Mouse (Mus musculus) midbrain, embryonic 13.5 days (tissue): ENCODE results near the gene Bcl7a. TPM values are rescaled to one million over a fixed set of nuclear protein-coding genes. Genes with fewer than 3 reads are reported as not detected.
A peak's percentile ranks its signal among the peaks of the same experiment; 100 is the strongest.

Source experiments
- ATAC-seq: fragments of 200-750 bp; cut with Nextera tagmentation; 2 replicates; pipeline ENCODE4 v1.8.0; 2017; ENCODE audit warnings: mild to moderate bottlenecking, moderate TSS enrichment, moderate library complexity
- H3K27ac ChIP-seq: fragments of 300-500 bp; sonication (generic); 2 replicates; pipeline ENCODE4 v1.5.1; 2015; ENCODE audit warnings: inconsistent platforms, mild to moderate bottlenecking, moderate library complexity
- H3K27me3 ChIP-seq: fragments of 300-500 bp; sonication (generic); 2 replicates; pipeline ENCODE4 v1.6.1; 2015; ENCODE audit warnings: mild to moderate bottlenecking, inconsistent platforms
- H3K36me3 ChIP-seq: fragments of 300-500 bp; sonication (generic); 2 replicates; pipeline ENCODE4 v1.6.1; 2015; ENCODE audit warnings: mild to moderate bottlenecking, inconsistent platforms
- H3K4me1 ChIP-seq: fragments of 300-500 bp; sonication (generic); replicated peaks from 2 replicates; pipeline ENCODE4 v1.6.1; 2015; ENCODE audit warnings: inconsistent platforms
- H3K4me2 ChIP-seq: fragments of 300-500 bp; sonication (generic); replicated peaks from 2 replicates; pipeline ENCODE4 v1.6.1; 2015; ENCODE audit warnings: moderate library complexity, mild to moderate bottlenecking, inconsistent platforms
- H3K4me3 ChIP-seq: fragments of 300-500 bp; sonication (generic); replicated peaks from 2 replicates; pipeline ENCODE4 v1.5.1; 2015; ENCODE audit warnings: mild to moderate bottlenecking, inconsistent platforms
- H3K9ac ChIP-seq: fragments of 300-500 bp; sonication (generic); replicated peaks from 2 replicates; pipeline ENCODE4 v1.6.1; 2015; ENCODE audit warnings: mild to moderate bottlenecking, inconsistent platforms
- H3K9me3 ChIP-seq: fragments of 300-500 bp; sonication (generic); 2 replicates; pipeline ENCODE4 v1.6.1; 2016; ENCODE audit warnings: mild to moderate bottlenecking, inconsistent platforms
- WGBS: fragments of 180-500 bp; shearing (Covaris S2); methylation state at CpG from one replicate; pipeline ENCODE4 v1.1.7; 2015; 5-methylcytosine and 5-hydroxymethylcytosine counted together
- polyA plus RNA-seq: library from polyadenylated mRNA; unstranded; fragments of >200 nt; fragmentation: Nextera tagmentation; extraction: Ambion mirVana; gene quantifications from 2 replicates; pipeline ENCODE4 v1.2.1, GENCODE M21; 2015

Bcl7a gene
- polyA plus RNA-seq, 1 experiment from 2014 or later = 53.0 TPM

DNA sequence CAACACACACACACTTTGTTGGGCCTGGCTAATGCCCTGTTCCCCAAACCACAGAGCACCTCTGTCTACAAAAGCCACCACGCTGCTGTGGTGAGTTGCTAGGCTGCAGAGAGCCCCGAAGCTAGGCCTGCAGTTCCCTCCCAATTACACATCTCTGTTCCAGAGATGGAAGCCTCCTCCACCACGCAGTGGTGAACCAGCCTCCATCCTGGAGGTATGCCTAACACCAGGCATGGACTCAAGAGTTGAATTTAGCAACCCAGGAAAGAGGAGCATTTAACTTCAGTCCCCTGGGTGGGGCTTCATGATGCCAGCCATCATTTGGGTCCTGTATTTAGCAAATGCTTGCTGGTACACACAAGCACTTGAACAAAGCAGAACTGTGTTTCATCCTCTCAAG lies 5.2 kb upstream of the Bcl7a start:
- no peak overlapping the region for H3K4me3 ChIP-seq
- no peak for ATAC-seq
- peaks cover 13% of the 10 kb centered on the region for H3K4me1 ChIP-seq
- H3K9me3 ChIP-seq = no peaks in the 10 kb centered on the region
- no peaks in the 10 kb centered on the region for H3K27me3 ChIP-seq
- H3K4me2 ChIP-seq = no peak overlapping the region
- H3K9ac ChIP-seq = no peak overlapping the region
- 73% methylated on average over 3 of the region's 3 CpGs for WGBS
- no peaks in the 10 kb centered on the region for H3K36me3 ChIP-seq
- H3K27ac ChIP-seq = no peak overlapping the region

DNA sequence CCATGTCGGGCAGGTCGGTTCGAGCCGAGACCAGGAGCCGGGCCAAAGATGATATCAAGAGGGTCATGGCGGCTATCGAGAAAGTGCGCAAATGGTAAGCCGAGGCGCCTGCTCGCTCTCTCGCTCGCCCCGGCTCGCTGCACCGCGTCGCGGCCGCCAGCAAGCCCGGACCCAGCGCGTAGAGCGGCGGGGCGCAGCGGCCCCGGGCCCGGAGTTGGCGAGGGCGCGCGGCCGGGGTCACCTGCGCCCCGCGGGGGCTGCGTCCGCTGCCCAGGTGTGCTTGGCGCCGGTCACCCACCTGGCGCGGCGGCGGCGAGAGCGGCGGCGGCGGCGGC lies 961 bp downstream of the Bcl7a start:
- peak; percentile 55; the same call in 1 of the 2 replicates for ATAC-seq
- H3K4me1 ChIP-seq = peaks cover 35% of the 10 kb centered on the region
- peak overlapping the region; percentile 91 for H3K4me2 ChIP-seq
- H3K9me3 ChIP-seq = no peaks in the 10 kb centered on the region
- peak overlapping the region; percentile 99 for H3K27ac ChIP-seq
- H3K36me3 ChIP-seq = peaks cover 3% of the 10 kb centered on the region
- H3K9ac ChIP-seq = peak overlapping the region; percentile 99
- WGBS = 0% methylated on average over 33 of the region's 51 CpGs
- H3K4me3 ChIP-seq = peak overlapping the region; percentile 93
- no peaks in the 10 kb centered on the region for H3K27me3 ChIP-seq

DNA sequence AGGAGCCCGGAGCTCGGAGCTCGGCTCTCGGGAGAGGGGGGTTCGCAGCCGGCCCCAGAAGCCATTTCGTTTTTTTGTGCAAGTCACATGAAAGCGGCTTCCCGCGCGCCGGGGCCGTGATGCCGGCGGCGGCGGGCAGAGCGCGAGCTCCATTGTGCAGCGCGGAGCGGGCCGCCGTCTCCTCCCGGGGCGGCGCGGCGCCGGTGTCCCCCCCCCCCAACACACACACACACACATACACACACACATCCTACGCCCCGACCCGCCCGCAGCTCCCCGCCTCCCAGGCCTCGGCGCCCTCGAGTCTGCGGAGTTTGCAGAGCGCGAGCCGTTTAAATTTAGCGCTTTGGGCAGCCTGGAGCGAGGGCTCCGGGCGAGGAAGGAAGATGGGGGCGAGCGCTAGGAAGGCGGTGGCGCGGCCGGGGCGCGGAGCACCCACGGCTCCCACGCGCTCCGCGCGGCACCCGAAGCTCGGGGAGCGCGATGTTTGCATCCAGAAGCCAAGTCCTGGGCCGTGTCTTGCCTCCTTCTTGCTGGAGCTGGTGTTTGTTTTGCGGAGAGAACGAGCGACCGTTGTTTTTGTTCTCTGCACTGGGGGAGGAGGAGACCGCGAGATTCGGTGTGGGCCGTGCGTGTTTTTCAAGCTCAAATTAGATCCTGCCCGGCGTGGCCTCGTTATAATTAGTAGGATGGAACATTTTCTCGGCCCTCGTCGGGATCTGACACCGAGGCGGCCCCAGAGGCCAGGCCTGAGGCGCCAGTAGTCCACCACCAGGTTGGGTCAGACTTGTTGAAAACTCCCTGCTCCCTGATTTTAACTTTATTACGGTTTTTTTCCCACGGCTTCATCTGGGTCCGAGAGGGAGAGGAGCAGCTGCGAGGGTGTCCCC lies 1.6 kb downstream of the Bcl7a start:
- peak overlapping the region; percentile 99 for H3K9ac ChIP-seq
- no peaks in the 10 kb centered on the region for H3K9me3 ChIP-seq
- peak; percentile 24 for ATAC-seq
- H3K4me1 ChIP-seq = peaks cover 37% of the 10 kb centered on the region
- H3K36me3 ChIP-seq = peaks cover 5% of the 10 kb centered on the region
- peak overlapping the region; percentile 91 for H3K4me2 ChIP-seq
- H3K4me3 ChIP-seq = peak overlapping the region; percentile 93
- under 1% methylated on average over 77 of the region's 87 CpGs for WGBS
- H3K27ac ChIP-seq = peak overlapping the region; percentile 99
- H3K27me3 ChIP-seq = no peaks in the 10 kb centered on the region

DNA sequence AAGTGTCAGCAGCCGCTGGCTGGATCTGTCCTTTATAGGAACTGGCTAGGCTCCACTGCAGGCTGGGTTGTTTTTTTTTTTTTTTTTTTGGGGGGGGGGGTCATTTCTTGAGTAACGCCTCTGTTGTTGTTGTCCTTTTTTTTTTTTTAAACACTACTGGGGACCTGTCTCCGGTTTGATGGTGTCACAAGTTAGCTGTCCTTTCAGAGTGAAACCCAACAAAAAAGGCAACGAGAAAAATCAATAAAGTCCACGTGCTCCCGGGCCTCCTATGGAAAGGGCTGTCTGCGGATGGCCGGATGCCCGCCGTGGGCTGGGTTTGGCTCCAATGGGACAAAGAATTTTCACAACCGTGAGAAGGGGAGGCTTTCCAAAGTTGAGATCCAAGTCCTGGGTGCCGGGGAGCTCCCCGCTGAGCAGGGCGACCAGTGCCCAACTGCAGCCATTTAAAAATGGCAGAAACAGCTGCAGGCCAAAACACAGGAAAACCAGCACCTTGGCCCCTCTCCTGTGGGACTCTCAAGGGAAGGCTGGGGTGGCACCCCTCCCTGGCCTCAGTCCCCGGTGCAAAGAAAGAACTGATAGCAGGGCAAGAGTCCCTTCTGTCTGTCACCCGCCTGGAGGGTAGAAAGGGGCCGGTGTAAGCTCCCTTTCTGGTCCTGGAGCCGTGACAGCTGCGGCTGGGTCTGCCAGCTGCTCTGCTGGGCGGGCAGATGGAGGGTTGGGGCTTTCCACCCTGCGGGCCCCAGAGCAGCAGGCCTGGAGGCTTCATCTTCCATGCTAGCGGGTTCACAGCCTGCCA lies 2.4 kb downstream of the Bcl7a start:
- H3K9ac ChIP-seq = peak overlapping the region; percentile 99
- peak overlapping the region; percentile 99 for H3K27ac ChIP-seq
- no peaks in the 10 kb centered on the region for H3K27me3 ChIP-seq
- no peaks in the 10 kb centered on the region for H3K9me3 ChIP-seq
- peaks cover 7% of the 10 kb centered on the region for H3K36me3 ChIP-seq
- WGBS = 0% methylated on average over 22 of the region's 22 CpGs
- peak; percentile 60 for ATAC-seq
- H3K4me1 ChIP-seq = peaks cover 45% of the 10 kb centered on the region
- peak overlapping the region; percentile 93 for H3K4me3 ChIP-seq
- peak overlapping the region; percentile 91 for H3K4me2 ChIP-seq

DNA sequence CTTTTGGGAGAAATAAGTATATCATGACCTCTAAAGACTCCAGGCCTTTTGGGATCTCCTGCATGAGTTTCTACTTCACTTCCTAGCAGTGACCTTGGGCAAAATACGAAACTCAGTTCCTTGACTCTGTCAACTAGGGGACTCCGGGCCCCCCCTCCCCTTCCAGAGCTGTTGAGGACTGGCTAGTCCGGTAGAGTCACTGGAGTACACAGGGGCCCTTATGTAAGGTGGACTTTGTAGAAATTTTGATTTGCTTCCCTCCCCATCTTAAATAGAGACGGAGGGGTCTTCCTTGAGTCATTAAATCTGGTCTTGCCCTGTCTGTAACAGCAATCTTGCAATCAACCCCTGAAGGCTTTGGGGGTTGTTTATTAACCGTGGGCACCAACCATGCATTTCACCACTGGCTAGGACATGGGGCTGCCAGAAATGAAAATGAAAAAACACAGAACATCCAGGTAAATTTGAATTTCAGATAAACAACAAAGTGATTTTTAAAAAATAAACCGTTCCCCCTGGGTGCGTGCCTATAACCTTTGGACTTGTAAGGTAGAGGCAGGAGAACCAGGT lies 3.2 kb downstream of the Bcl7a start:
- H3K4me3 ChIP-seq = peak overlapping the region; percentile 93
- H3K4me2 ChIP-seq = peak overlapping the region; percentile 91
- peaks cover 51% of the 10 kb centered on the region for H3K4me1 ChIP-seq
- no peaks in the 10 kb centered on the region for H3K27me3 ChIP-seq
- no peaks in the 10 kb centered on the region for H3K9me3 ChIP-seq
- H3K36me3 ChIP-seq = peaks cover 11% of the 10 kb centered on the region
- H3K27ac ChIP-seq = peak overlapping the region; percentile 99
- 61% methylated on average over 7 of the region's 7 CpGs for WGBS
- peak overlapping the region; percentile 99 for H3K9ac ChIP-seq
- ATAC-seq = no peak

DNA sequence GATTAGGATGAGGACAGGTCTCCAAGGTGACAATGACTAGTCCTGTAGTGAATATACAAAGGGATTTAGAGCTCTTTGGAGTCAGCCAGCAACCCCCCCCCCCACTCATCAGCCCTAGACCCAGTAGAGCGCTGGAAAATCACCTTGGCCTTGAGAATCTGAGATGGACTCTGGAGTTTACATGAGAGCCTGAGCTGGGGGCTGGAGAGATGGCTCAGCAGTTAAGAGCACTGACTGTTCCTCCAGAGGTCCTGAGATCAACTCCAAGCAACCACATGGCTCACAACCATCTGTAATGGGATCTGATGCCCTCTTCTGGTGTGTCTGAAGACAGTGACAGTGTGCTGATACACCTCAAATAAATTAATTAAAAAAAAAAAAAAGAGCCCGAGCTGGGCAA lies 4.4 kb downstream of the Bcl7a start:
- Histone ChIP-seq H3K27ac (0 out of 2 replicates have a peak overlapping the region, but pooled peaks have one; percentile 19), H3K9me3 (no peaks in the 10 kb centered on the region), H3K36me3 (peaks cover 18% of the 10 kb centered on the region), H3K4me1 (peaks cover 56% of the 10 kb centered on the region), H3K27me3 (no peaks in the 10 kb centered on the region), H3K9ac (no peak overlapping the region), H3K4me2 (peak overlapping the region; percentile 91; the same call in 1 of the 2 replicates), H3K4me3 (no peak overlapping the region)
- WGBS = 81% methylated on average over 2 of the region's 2 CpGs
- no peak for ATAC-seq

DNA sequence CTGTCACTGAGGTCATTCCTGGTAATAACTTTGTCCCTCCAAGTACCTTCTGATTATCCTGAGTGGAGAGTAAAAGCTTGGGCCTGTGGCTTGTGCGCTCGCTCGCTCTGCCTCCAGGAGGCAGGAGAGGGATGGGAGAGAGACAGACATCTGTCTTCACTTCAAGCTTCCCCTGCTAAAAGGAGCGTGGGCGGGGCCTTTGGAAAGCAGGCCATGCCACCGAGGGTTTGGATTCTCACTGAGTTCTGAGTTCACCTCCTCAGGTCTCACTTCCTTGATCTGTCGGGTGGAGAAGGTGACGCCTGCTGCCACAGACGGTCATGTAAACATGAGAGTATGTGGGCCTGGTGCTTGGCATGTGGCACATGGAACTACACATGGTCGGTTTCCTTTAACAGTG lies 6.8 kb downstream of the Bcl7a start:
- Histone ChIP-seq H3K4me2 (no peak overlapping the region), H3K4me3 (no peak overlapping the region), H3K27me3 (no peaks in the 10 kb centered on the region), H3K9me3 (no peaks in the 10 kb centered on the region), H3K4me1 (peaks cover 55% of the 10 kb centered on the region), H3K27ac (no peak overlapping the region), H3K9ac (no peak overlapping the region), H3K36me3 (peaks cover 33% of the 10 kb centered on the region)
- WGBS = 79% methylated on average over 10 of the region's 10 CpGs
- ATAC-seq = no peak

DNA sequence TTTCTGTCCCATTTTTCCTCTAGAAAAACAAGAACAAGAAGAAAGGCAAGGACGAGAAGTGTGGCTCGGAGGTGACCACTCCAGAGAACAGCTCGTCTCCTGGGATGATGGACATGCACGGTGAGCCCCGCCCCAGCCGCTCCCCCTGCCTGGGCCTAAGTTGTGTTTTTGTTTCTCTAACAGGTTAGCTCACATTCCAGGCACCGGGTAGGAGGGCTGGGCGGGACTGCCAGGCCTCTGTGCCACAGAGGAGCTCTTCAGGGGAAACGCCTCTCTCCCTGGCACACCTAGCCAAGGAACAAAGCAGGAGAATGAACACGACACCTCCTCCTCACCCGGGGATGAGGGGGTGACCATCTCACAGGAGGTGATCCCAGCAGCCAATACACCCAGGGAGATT lies 12.3 kb downstream of the Bcl7a start:
- no peak for ATAC-seq
- peaks cover 80% of the 10 kb centered on the region for H3K36me3 ChIP-seq
- peaks cover 16% of the 10 kb centered on the region; the same call in 1 of the 2 replicates for H3K4me1 ChIP-seq
- H3K9me3 ChIP-seq = no peaks in the 10 kb centered on the region
- no peak overlapping the region for H3K9ac ChIP-seq
- H3K4me2 ChIP-seq = no peak overlapping the region
- no peak overlapping the region for H3K27ac ChIP-seq
- 86% methylated on average over 11 of the region's 11 CpGs for WGBS
- no peak overlapping the region for H3K4me3 ChIP-seq
- H3K27me3 ChIP-seq = no peaks in the 10 kb centered on the region

DNA sequence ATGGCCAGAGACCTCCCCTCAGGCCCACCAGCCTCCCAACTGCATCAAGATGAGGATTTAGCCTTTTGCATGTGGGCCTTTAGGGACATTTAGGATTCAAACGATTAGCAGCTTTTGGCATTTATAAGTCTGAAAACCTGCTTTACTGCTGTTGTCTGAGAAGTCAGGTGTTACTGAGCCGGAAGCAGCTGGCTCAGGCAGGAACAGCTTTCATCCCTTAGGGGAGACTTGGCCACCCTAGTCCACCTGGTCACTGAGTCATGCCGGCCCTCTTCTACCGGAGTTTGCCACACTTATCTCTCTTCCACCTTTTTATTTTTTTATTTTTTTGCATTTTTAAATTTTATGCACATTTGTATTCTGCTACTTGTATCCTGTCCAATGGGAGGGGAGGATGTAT lies 13.6 kb downstream of the Bcl7a start:
- no peaks in the 10 kb centered on the region for H3K27me3 ChIP-seq
- H3K4me1 ChIP-seq = peaks cover 9% of the 10 kb centered on the region; the same call in 1 of the 2 replicates
- no peak overlapping the region for H3K27ac ChIP-seq
- no peak overlapping the region for H3K4me2 ChIP-seq
- no peak overlapping the region for H3K4me3 ChIP-seq
- no peak overlapping the region for H3K9ac ChIP-seq
- peaks cover 84% of the 10 kb centered on the region for H3K36me3 ChIP-seq
- no peaks in the 10 kb centered on the region for H3K9me3 ChIP-seq
- ATAC-seq = no peak
- 92% methylated on average over 4 of the region's 4 CpGs for WGBS

DNA sequence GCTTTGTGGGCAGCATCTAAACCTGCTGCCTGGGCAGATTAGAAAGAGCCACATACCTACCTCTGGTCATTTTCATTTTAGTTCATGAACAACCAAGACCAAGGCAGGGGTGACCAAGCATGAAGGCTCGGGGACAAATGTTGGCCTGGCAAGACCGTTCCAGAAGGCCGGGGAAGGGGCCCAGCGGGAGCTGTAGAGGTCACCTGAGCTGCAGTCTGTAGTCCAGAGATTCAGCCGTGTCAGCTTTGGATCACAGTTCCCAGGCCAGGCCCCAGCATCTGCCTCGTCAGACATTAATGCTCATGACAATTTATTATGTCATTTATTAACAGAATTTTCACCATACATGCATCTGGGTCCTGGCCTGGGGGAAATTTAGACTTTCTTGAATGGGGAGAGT lies 15.8 kb downstream of the Bcl7a start:
- Histone ChIP-seq H3K27me3 (no peaks in the 10 kb centered on the region), H3K4me2 (no peak overlapping the region), H3K36me3 (peaks cover 99% of the 10 kb centered on the region), H3K4me1 (no peaks in the 10 kb centered on the region), H3K4me3 (no peak overlapping the region), H3K27ac (no peak overlapping the region), H3K9ac (no peak overlapping the region), H3K9me3 (no peaks in the 10 kb centered on the region)
- ATAC-seq = no peak
- 91% methylated on average over 6 of the region's 6 CpGs for WGBS

DNA sequence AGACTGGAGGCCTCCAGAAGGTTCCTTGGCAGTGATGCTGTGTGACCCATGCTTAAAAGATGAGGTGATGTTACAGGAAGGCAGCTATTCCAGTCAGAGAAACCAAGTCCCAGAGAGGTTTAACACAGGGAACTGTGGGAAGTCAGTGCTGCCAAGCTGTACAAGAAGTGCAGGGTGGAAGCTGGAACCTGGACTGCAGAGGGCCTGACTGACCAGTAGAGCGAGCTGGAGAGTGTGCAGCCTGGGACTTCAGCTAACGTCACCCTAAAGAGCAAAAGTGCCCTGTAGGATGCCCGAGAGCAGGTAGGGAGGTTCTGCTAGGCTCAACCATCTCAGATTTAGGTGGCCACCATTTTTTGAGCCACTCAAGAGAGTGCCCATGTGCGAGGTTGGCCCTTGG lies 19.3 kb downstream of the Bcl7a start:
- Histone ChIP-seq H3K9me3 (no peaks in the 10 kb centered on the region), H3K9ac (no peak overlapping the region), H3K27ac (no peak overlapping the region), H3K4me3 (no peak overlapping the region), H3K4me2 (no peak overlapping the region), H3K4me1 (no peaks in the 10 kb centered on the region), H3K27me3 (no peaks in the 10 kb centered on the region), H3K36me3 (peaks cover 96% of the 10 kb centered on the region)
- 88% methylated on average over 4 of the region's 4 CpGs for WGBS
- ATAC-seq = no peak
